Mouse (Mus musculus): Measurements from ENCODE around the gene Ifitm5.

GRCm38 (mm10) chr7:140902036-140902875 lies 47.8 kb downstream of the Ifitm5 start:
- TF ChIP-seq CTCF (IDR thresholded peaks at IDR 0.05; ENCODE audit: control insufficient read depth, insufficient read depth, insufficient read length) (no peak), MAX (IDR thresholded peaks at IDR 0.05) (no peak), MYOD1 (IDR thresholded peaks at IDR 0.05; ENCODE audit: control insufficient read depth, insufficient read length, low read depth) (no peak), CEBPB (IDR thresholded peaks at IDR 0.05; ENCODE audit: low read depth) (no peak), USF1 (IDR thresholded peaks at IDR 0.05; ENCODE audit: low read depth) (no peak), FOSL1 (IDR thresholded peaks at IDR 0.05; ENCODE audit: insufficient read depth, low read length, poor library complexity, severe bottlenecking) (no peak)

Data from C2C12 (cell line).